Mouse (Mus musculus): ENCODE data around the gene Sept9. TPM values are rescaled to one million over a fixed set of nuclear protein-coding genes. Genes with fewer than 3 reads are reported as not detected.
A peak's percentile ranks its signal among the peaks of the same experiment; 100 is the strongest.

The Sept9 gene
- polyA plus RNA-seq, 1 experiment from 2014 or later = 166 TPM

- Histone ChIP-seq H3K27ac (peak overlapping the region; percentile 60), H3K36me3 (no peaks in the 10 kb centered on the region), H3K4me2 (replicated peaks) (peak overlapping the region; percentile 61), H3K27me3 (replicated peaks) (peaks cover 23% of the 10 kb centered on the region), H3K9me3 (no peaks in the 10 kb centered on the region), H3K9ac (0 out of 2 replicates have a peak overlapping the region, but pooled peaks have one; percentile 13), H3K4me3 (replicated peaks) (peak overlapping the region; percentile 22), H3K4me1 (replicated peaks) (peaks cover 27% of the 10 kb centered on the region)
- WGBS = under 1% methylated on average over 28 of the region's 28 CpGs
- peak; percentile 67 for ATAC-seq
Measured at GRCm38 (mm10) chr11:117407651-117408441, 208.4 kb downstream of the Sept9 start.

GRCm38 (mm10) chr11:117408442-117409031 is 209.1 kb downstream of the Sept9 start:
- H3K4me2 ChIP-seq (replicated peaks) = peak overlapping the region; percentile 61
- peaks cover 27% of the 10 kb centered on the region for H3K27me3 ChIP-seq (replicated peaks)
- no peak overlapping the region for H3K27ac ChIP-seq
- no peak overlapping the region for H3K9ac ChIP-seq
- 10% methylated on average over 16 of the region's 16 CpGs for WGBS
- H3K36me3 ChIP-seq = no peaks in the 10 kb centered on the region
- H3K9me3 ChIP-seq = no peaks in the 10 kb centered on the region
- H3K4me1 ChIP-seq (replicated peaks) = peaks cover 27% of the 10 kb centered on the region
- H3K4me3 ChIP-seq (replicated peaks) = no peak overlapping the region
- ATAC-seq = peak; percentile 15; the same call in 1 of the 2 replicates

GRCm38 (mm10) chr11:117409331-117409730 is 209.9 kb downstream of the Sept9 start:
- Histone ChIP-seq H3K27me3 (replicated peaks) (peaks cover 29% of the 10 kb centered on the region), H3K27ac (no peak overlapping the region), H3K4me1 (replicated peaks) (peaks cover 29% of the 10 kb centered on the region), H3K4me3 (replicated peaks) (no peak overlapping the region), H3K36me3 (no peaks in the 10 kb centered on the region), H3K9me3 (no peaks in the 10 kb centered on the region), H3K9ac (no peak overlapping the region), H3K4me2 (replicated peaks) (no peak overlapping the region)
- 58% methylated on average over 11 of the region's 11 CpGs for WGBS
- ATAC-seq = no peak

GRCm38 (mm10) chr11:117410059-117410458 is 210.6 kb downstream of the Sept9 start:
- Histone ChIP-seq H3K36me3 (no peaks in the 10 kb centered on the region), H3K4me3 (replicated peaks) (no peak overlapping the region), H3K27me3 (replicated peaks) (peaks cover 33% of the 10 kb centered on the region), H3K27ac (no peak overlapping the region), H3K4me2 (replicated peaks) (no peak overlapping the region), H3K4me1 (replicated peaks) (peaks cover 36% of the 10 kb centered on the region), H3K9me3 (no peaks in the 10 kb centered on the region), H3K9ac (no peak overlapping the region)
- ATAC-seq = no peak
- WGBS = 26% methylated on average over 6 of the region's 6 CpGs

GRCm38 (mm10) chr11:117411663-117412062 is 212.2 kb downstream of the Sept9 start:
- Histone ChIP-seq H3K4me2 (replicated peaks) (no peak overlapping the region), H3K4me3 (replicated peaks) (no peak overlapping the region), H3K4me1 (replicated peaks) (peaks cover 41% of the 10 kb centered on the region), H3K27ac (no peak overlapping the region), H3K9me3 (no peaks in the 10 kb centered on the region), H3K9ac (no peak overlapping the region), H3K27me3 (replicated peaks) (peaks cover 33% of the 10 kb centered on the region), H3K36me3 (no peaks in the 10 kb centered on the region)
- ATAC-seq = no peak
- WGBS = 79% methylated on average over 4 of the region's 4 CpGs

Other genes starting within 250 kb of the Sept9 start
- 30.4 and 30.7 TPM in 2 replicates for gene Sec14l1, start 84.5 kb upstream of the Sept9 start, polyA plus RNA-seq (2015; fragmentation: Nextera tagmentation; extraction: Ambion mirVana)